Mouse (Mus musculus): ENCODE data around the gene Epb41l1. TPM values are rescaled to one million over a fixed set of nuclear protein-coding genes. Genes with fewer than 3 reads are reported as not detected.
"Not testable (repeated sequence)": the region's sequence is repeated elsewhere in the genome, so short reads cannot be mapped to it uniquely, and the experiment has no call there.

Epb41l1 gene
- 1.1 and 1.2 TPM in 2 replicates for polyA plus RNA-seq (2015; fragmentation: Nextera tagmentation; extraction: Ambion mirVana)

- Histone ChIP-seq H3K4me3 (peak within 1 kb of the TSS; percentile 70), H3K4me1 (peaks cover 24% of the 10 kb centered on the region), H3K27ac (replicated peaks) (no peak within 1 kb of the TSS), H3K4me2 (peak within 1 kb of the TSS; percentile 99), H3K9me3 (no peaks in the 10 kb centered on the region), H3K36me3 (no peaks in the 10 kb centered on the region), H3K27me3 (replicated peaks) (peaks cover 80% of the 10 kb centered on the region), H3K9ac (peak within 1 kb of the TSS; percentile 81)
- WGBS = under 1% methylated on average over 66 of the region's 76 CpGs
- peak; percentile 26; the same call in 1 of the 2 replicates for ATAC-seq (ENCODE audit: extremely low read depth, insufficient number of reproducible peaks, low FRiP score, low TSS enrichment)
Measured at GRCm38 (mm10) chr2:156420694-156421380, at the start of gene Epb41l1. Gene Epb41l1, plus strand, starts transcription at chr2:156420909.

GRCm38 (mm10) chr2:156376956-156377355, 43.8 kb upstream of the Epb41l1 start:
- Histone ChIP-seq H3K9me3 (no peaks in the 10 kb centered on the region), H3K4me1 (no peaks in the 10 kb centered on the region), H3K27me3 (replicated peaks) (peaks cover under 1% of the 10 kb centered on the region; the same call in 1 of the 2 replicates), H3K9ac (no peak overlapping the region), H3K4me3 (no peak overlapping the region), H3K27ac (replicated peaks) (no peak overlapping the region), H3K4me2 (no peak overlapping the region), H3K36me3 (no peaks in the 10 kb centered on the region)
- ATAC-seq (ENCODE audit: extremely low read depth, insufficient number of reproducible peaks, low FRiP score, low TSS enrichment) = no peak
- 73% methylated on average over 7 of the region's 7 CpGs for WGBS

GRCm38 (mm10) chr2:156379929-156380328, 40.8 kb upstream of the Epb41l1 start:
- Histone ChIP-seq H3K27me3 (replicated peaks) (no peaks in the 10 kb centered on the region), H3K27ac (replicated peaks) (no peak overlapping the region), H3K4me1 (no peaks in the 10 kb centered on the region), H3K9ac (no peak overlapping the region), H3K9me3 (peaks cover 8% of the 10 kb centered on the region; the same call in 1 of the 2 replicates), H3K36me3 (no peaks in the 10 kb centered on the region), H3K4me2 (no peak overlapping the region), H3K4me3 (no peak overlapping the region)
- ATAC-seq (ENCODE audit: extremely low read depth, insufficient number of reproducible peaks, low FRiP score, low TSS enrichment) = no peak
- 82% methylated on average over 10 of the region's 10 CpGs for WGBS

- WGBS = 68% methylated on average over 4 of the region's 4 CpGs
- H3K4me1 ChIP-seq = no peaks in the 10 kb centered on the region
- peaks cover 8% of the 10 kb centered on the region; the same call in 1 of the 2 replicates for H3K9me3 ChIP-seq
- H3K4me2 ChIP-seq = no peak overlapping the region
- H3K4me3 ChIP-seq = no peak overlapping the region
- H3K36me3 ChIP-seq = no peaks in the 10 kb centered on the region
- H3K9ac ChIP-seq = no peak overlapping the region
- ATAC-seq (ENCODE audit: extremely low read depth, insufficient number of reproducible peaks, low FRiP score, low TSS enrichment) = no peak
- H3K27ac ChIP-seq (replicated peaks) = no peak overlapping the region
- no peaks in the 10 kb centered on the region for H3K27me3 ChIP-seq (replicated peaks)
Measured at GRCm38 (mm10) chr2:156381350-156381749, 39.4 kb upstream of the Epb41l1 start.

- not testable (repeated sequence) for H3K4me1 ChIP-seq; H3K9me3 ChIP-seq; ATAC-seq (ENCODE audit: extremely low read depth, insufficient number of reproducible peaks, low FRiP score, low TSS enrichment); H3K36me3 ChIP-seq; H3K27me3 ChIP-seq (replicated peaks)
- Histone ChIP-seq H3K4me2 (peak overlapping the region; percentile 58), H3K9ac (peak overlapping the region; percentile 68), H3K4me3 (peak overlapping the region; percentile 47), H3K27ac (replicated peaks) (peak overlapping the region; percentile 58; the same call in 1 of the 2 replicates)
- under 1% methylated on average over 15 of the region's 63 CpGs for WGBS
Measured at GRCm38 (mm10) chr2:156392461-156393154, 28.1 kb upstream of the Epb41l1 start.

- H3K4me3 ChIP-seq = peak overlapping the region; percentile 47
- no peak overlapping the region; the same call in 1 of the 2 replicates for H3K27ac ChIP-seq (replicated peaks)
- H3K9ac ChIP-seq = peak overlapping the region; percentile 17; the same call in 1 of the 2 replicates
- H3K27me3 ChIP-seq (replicated peaks) = no peaks in the 10 kb centered on the region
- ATAC-seq (ENCODE audit: extremely low read depth, insufficient number of reproducible peaks, low FRiP score, low TSS enrichment) = no peak
- H3K4me1 ChIP-seq = peaks cover 6% of the 10 kb centered on the region; the same call in 1 of the 2 replicates
- no peaks in the 10 kb centered on the region for H3K9me3 ChIP-seq
- 63% methylated on average over 5 of the region's 5 CpGs for WGBS
- H3K36me3 ChIP-seq = no peaks in the 10 kb centered on the region
- H3K4me2 ChIP-seq = peak overlapping the region; percentile 58
Measured at GRCm38 (mm10) chr2:156393155-156393828, 27.4 kb upstream of the Epb41l1 start.

- no peaks in the 10 kb centered on the region for H3K27me3 ChIP-seq (replicated peaks)
- H3K9me3 ChIP-seq = no peaks in the 10 kb centered on the region
- H3K4me3 ChIP-seq = no peak overlapping the region
- no peak for ATAC-seq (ENCODE audit: extremely low read depth, insufficient number of reproducible peaks, low FRiP score, low TSS enrichment)
- no peaks in the 10 kb centered on the region for H3K36me3 ChIP-seq
- no peak overlapping the region for H3K4me2 ChIP-seq
- peaks cover 6% of the 10 kb centered on the region; the same call in 1 of the 2 replicates for H3K4me1 ChIP-seq
- H3K27ac ChIP-seq (replicated peaks) = no peak overlapping the region
- WGBS = 84% methylated on average over 4 of the region's 4 CpGs
- no peak overlapping the region for H3K9ac ChIP-seq
Measured at GRCm38 (mm10) chr2:156394282-156394681, 26.4 kb upstream of the Epb41l1 start.

- H3K4me2 ChIP-seq = no peak overlapping the region
- H3K9me3 ChIP-seq = no peaks in the 10 kb centered on the region
- peaks cover 9% of the 10 kb centered on the region for H3K4me1 ChIP-seq
- no peaks in the 10 kb centered on the region for H3K36me3 ChIP-seq
- no peak overlapping the region for H3K4me3 ChIP-seq
- WGBS = 66% methylated on average over 2 of the region's 2 CpGs
- no peak overlapping the region for H3K9ac ChIP-seq
- no peak for ATAC-seq (ENCODE audit: extremely low read depth, insufficient number of reproducible peaks, low FRiP score, low TSS enrichment)
- H3K27me3 ChIP-seq (replicated peaks) = no peaks in the 10 kb centered on the region
- H3K27ac ChIP-seq (replicated peaks) = no peak overlapping the region
Measured at GRCm38 (mm10) chr2:156396096-156396495, 24.6 kb upstream of the Epb41l1 start.

GRCm38 (mm10) chr2:156397988-156398387, 22.7 kb upstream of the Epb41l1 start:
- H3K36me3 ChIP-seq = no peaks in the 10 kb centered on the region
- no peak overlapping the region for H3K4me2 ChIP-seq
- no peak overlapping the region for H3K4me3 ChIP-seq
- H3K9me3 ChIP-seq = no peaks in the 10 kb centered on the region
- H3K27me3 ChIP-seq (replicated peaks) = no peaks in the 10 kb centered on the region
- H3K4me1 ChIP-seq = peaks cover 11% of the 10 kb centered on the region
- no peak overlapping the region for H3K9ac ChIP-seq
- no peak for ATAC-seq (ENCODE audit: extremely low read depth, insufficient number of reproducible peaks, low FRiP score, low TSS enrichment)
- 83% methylated on average over 7 of the region's 7 CpGs for WGBS
- H3K27ac ChIP-seq (replicated peaks) = no peak overlapping the region

GRCm38 (mm10) chr2:156399485-156399884, 21.2 kb upstream of the Epb41l1 start:
- 68% methylated on average over 1 of the region's 1 CpGs for WGBS
- no peak for ATAC-seq (ENCODE audit: extremely low read depth, insufficient number of reproducible peaks, low FRiP score, low TSS enrichment)
- no peak overlapping the region for H3K4me3 ChIP-seq
- H3K4me2 ChIP-seq = no peak overlapping the region
- H3K4me1 ChIP-seq = peaks cover 6% of the 10 kb centered on the region
- H3K9me3 ChIP-seq = no peaks in the 10 kb centered on the region
- no peaks in the 10 kb centered on the region for H3K36me3 ChIP-seq
- H3K27ac ChIP-seq (replicated peaks) = 0 out of 2 replicates have a peak overlapping the region, but pooled peaks have one; percentile 28
- H3K27me3 ChIP-seq (replicated peaks) = no peaks in the 10 kb centered on the region
- no peak overlapping the region for H3K9ac ChIP-seq

GRCm38 (mm10) chr2:156401331-156401730, 19.4 kb upstream of the Epb41l1 start:
- H3K4me1 ChIP-seq = peaks cover 6% of the 10 kb centered on the region
- no peak for ATAC-seq (ENCODE audit: extremely low read depth, insufficient number of reproducible peaks, low FRiP score, low TSS enrichment)
- WGBS = 4% methylated on average over 9 of the region's 9 CpGs
- no peak overlapping the region for H3K4me3 ChIP-seq
- H3K27me3 ChIP-seq (replicated peaks) = no peaks in the 10 kb centered on the region
- H3K27ac ChIP-seq (replicated peaks) = no peak overlapping the region
- no peaks in the 10 kb centered on the region for H3K9me3 ChIP-seq
- peak overlapping the region; percentile 40 for H3K4me2 ChIP-seq
- 0 out of 2 replicates have a peak overlapping the region, but pooled peaks have one; percentile 47 for H3K9ac ChIP-seq
- H3K36me3 ChIP-seq = no peaks in the 10 kb centered on the region
